Mouse (Mus musculus) lung, adult 2 months (tissue): ENCODE measurements around the gene Pik3ca.

Experiments
- CTCF ChIP-seq: fragments of 200-500 bp; IDR thresholded peaks from 2 replicates; pipeline ENCODE4 v1.5.1; 2011; ENCODE audit warnings: mild to moderate bottlenecking, low read length, control low read depth; ENCODE audit not compliant: insufficient read depth
- POLR2A ChIP-seq: fragments of 200-500 bp; IDR thresholded peaks from 2 replicates; pipeline ENCODE4 v1.6.1; 2011; ENCODE audit warnings: low read depth, mild to moderate bottlenecking, control low read depth, low read length, borderline replicate concordance; ENCODE audit errors: extremely low read depth

DNA sequence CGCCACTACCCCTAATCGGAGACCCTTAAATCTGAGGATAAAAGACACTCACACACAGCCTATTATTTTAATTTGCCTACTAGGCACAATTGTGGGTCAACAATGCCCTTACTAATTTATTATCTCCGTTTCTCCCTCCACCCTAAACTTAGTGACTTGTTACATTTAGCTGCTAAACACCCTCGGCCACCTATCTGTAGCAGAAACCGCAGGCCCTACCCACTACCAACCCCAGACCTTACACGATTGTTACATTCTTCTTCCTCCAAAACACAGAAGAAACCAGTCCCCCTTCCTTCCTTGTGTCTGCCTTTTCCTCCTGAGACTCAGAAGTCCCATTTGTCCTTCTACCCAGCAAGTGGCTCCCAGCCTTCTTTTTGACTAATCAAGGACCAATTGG, 9.3 kb downstream of the Pik3ca start:
- no peak for TF ChIP-seq CTCF
- no peak for TF ChIP-seq POLR2A
